Mouse (Mus musculus) brain, embryonic 14.5 days (tissue): ENCODE measurements at regions not wholly inside any gene's neighbourhood (a gene's known extent, or its start where the extent isn't known, plus 50 kb on each side); places are given as distances from the start of the nearest gene placed in this dataset.
"Not testable (repeated sequence)": the region's sequence is repeated elsewhere in the genome, so short reads cannot be mapped to it uniquely, and the experiment has no call there.

Experiments
- DNase-seq: peaks from one replicate; pipeline ENCODE4 v3.0.0-alpha.2; 2011; ENCODE audit warnings: low read depth
- CTCF ChIP-seq: fragments of 200-500 bp; IDR thresholded peaks from 2 replicates; pipeline ENCODE4 v1.5.1; 2012; ENCODE audit warnings: inconsistent platforms, mild to moderate bottlenecking, moderate library complexity, borderline replicate concordance; ENCODE audit not compliant: insufficient read depth, insufficient read length; ENCODE audit errors: extremely low read depth
- POLR2A ChIP-seq: fragments of 200-500 bp; IDR thresholded peaks from 2 replicates; pipeline ENCODE4 v1.6.1; 2012; ENCODE audit warnings: mild to moderate bottlenecking, inconsistent platforms, borderline replicate concordance; ENCODE audit not compliant: poor library complexity, insufficient read depth, insufficient read length, severe bottlenecking; ENCODE audit errors: extremely low read depth

DNA sequence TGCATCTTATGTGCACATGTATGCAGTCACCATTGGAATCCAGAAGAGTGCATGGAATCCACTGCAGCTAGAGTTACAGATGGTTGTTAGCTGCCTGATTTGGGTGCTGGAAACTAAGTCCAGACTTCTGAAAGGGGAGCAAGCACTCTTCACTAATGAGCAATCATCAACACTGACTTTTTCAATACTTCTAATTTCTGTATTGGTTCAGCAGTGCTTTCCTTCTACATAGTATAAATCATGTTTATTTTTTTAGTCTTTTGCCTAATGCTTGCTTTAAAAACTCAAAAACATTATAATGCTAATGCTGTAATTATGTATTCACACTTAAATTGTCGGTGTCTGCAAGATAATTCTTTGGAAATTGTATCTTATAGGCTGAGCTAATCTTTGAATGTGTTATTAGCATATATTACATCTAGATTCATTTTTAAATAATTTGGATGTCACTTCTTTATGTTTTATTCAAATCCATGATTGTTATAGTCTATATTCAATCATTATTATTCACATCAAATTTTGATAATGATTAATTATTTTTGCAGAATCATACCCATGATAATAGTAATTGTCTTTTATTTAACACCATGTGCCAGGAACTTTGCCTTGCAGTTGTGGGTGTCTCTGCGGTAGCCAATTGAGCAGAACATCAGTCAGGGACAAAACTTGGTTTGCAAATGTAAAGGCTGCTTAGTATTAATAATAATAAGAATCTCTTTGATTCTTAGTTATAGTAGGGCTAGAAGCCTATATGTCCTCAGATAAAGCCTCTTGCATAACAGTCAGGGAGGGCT, 172.7 kb upstream of the Cntnap5b start:
- DNase-seq, result peak; percentile 42
- TF ChIP-seq POLR2A (no peak), CTCF (no peak)

DNA sequence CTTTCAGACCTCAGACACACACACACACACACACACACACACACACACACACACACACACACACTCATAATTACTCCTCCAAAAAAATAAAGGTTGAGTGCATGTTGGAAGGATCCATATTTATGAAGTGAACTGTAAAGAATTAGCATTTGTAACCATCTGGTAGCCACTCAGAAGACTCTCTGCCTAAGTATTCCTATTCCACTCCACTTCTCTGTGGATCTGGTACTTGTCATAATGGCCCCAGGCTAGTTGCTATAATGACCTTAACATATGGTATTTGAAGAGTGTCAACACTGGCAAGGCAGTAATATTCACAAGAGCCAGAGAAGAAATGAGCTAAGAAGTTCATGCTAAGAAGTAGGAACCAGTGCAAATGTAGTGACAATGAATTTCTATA, 167.4 kb upstream of the Cntnap5b start:
- no peak for TF ChIP-seq CTCF
- no peak for TF ChIP-seq POLR2A
- DNase-seq, result peak; percentile 66

DNA sequence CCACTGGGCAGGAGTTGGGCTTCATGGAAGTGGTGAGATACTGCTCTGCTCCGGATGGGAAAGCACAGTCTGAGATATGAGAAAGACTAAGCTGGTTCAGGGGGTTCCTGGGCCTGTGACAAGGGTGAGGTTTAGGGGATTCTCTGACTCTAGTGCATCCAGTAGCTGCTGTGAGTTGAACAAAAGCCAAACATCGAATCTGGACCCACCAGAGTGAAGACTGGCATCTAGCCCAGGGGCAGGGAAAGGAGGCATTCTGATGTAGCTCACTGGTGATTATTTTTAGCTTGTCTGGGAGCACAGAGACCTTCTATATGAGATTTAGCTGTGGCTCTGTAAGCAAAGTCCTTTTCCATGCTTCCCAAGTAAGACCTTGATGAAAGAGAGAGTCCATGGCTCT, 153.3 kb upstream of the Cntnap5b start:
- TF ChIP-seq CTCF, result no peak
- TF ChIP-seq POLR2A, result no peak
- no peak for DNase-seq

DNA sequence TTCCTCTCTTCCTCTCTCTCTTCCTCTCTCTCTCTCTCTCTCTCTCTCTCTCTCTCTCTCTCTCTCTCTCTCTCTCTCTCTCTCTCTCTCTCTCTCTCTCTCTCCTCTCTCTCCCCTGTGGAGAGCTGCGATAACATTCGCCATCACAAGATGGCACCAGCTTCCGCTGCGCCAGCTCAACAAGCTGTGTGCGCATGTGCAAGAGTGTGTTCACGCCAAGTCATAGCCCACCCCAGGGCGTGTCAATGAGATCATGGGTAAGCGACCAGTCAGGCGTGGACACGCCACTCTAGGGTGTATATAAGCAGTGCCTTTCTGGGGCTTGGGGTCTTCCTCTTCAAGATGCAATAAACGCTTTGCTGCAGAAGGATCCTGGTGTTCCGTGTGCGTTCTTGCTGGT, 141.6 kb upstream of the Cntnap5b start:
- not testable (repeated sequence) for DNase-seq

DNA sequence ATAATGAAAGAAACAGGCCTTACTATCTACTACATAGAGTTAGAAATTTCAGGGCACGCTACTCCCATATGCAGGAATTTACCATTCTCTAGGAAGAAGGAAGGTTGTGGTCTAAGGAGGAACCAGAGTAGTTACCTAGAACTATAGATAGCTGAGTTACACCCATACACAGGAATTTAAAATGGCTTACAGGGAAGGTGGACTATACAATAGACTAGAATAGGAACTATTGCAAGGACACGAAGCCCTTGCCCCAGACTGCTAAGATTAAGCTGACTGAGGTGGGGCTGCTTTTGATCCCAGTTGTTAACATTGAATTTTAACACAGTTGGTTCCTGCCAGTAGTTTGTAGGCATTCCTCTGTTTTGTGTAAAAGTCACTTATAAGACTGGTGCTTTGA, 108.9 kb upstream of the Cntnap5b start:
- TF ChIP-seq CTCF (no peak), POLR2A (no peak)
- no peak for DNase-seq

DNA sequence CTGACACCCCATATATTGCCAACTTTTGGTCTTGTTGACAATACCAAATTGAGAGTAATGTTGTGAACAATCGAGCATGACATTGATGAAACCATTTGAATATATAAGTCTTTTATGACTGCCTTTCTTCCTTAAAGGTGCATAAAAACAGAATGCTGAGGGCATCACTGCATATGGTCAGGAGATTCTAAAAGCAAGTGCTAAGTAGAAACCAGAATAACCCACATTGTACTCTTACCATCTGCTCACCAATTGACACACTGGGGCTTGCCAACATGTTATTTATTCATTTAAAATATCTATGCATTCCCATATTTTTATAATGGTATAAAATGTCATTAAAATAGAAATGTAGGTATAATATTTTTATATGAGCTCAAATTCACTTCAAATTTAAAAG, 92.6 kb upstream of the Cntnap5b start:
- TF ChIP-seq POLR2A (no peak), CTCF (no peak)
- peak; percentile 2 for DNase-seq

DNA sequence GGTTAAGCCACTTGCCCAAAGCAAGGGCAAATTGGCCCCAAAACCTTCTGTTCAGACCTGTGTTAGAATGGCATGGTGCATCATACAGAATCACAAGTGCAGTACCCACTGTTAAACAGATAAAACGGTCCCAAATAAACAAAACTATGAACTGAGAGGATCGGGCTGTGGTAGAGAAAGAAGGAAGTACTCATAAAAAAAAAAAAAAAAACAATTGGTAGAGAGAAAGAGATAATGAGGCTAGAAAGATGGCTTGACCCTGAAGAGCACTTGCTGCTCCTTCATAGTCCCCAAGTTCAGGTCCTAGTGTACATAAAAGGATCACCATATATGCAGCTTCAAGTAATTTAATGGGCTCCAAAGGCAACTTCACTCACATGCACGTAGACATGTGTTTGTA, 75.5 kb upstream of the Cntnap5b start:
- DNase-seq, result no peak
- TF ChIP-seq CTCF (no peak), POLR2A (no peak)

DNA sequence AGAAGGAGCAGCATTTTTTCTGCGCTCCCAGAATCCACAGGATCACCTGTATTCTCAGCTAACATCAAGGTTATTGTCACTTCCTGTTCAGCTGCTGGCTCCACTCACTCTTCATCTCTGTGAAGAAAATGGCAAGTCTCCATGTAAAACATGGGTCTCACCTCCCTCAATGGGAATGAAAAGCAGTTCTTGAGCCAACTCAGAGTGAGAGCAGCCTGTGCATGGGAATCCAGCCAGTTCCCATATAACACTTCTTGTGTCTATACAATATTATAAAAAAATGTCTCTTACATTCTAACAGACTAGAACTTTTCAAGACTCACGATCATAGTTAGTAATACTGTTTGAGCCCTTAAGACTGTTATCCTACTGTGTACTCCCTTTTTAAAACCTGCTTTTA, 57.7 kb upstream of the Cntnap5b start:
- DNase-seq, result peak; percentile 5
- TF ChIP-seq CTCF (no peak), POLR2A (no peak)

DNA sequence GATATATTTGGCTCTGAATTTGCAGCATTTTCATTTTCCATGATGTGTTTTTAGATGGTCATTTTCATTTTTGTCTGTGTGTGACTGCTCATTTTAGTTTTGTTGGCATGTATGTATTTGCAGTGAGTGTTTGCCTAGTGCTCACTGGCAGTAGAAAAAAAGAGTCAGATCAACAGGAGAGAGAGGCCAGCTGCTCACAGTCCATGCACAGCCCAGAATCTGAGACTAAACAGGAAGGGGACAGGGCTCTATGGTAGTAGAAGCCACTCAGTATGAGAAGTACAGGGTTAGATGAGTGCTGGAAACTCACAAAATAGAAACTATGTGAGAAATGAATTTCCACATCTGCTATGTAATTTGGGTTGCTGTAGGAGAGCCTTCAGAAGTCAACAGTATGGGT, 56.3 kb upstream of the Cntnap5b start:
- TF ChIP-seq POLR2A (no peak), CTCF (no peak)
- no peak for DNase-seq
